Mouse (Mus musculus): Measurements from ENCODE around the gene Dennd6a. TPM values are rescaled to one million over a fixed set of nuclear protein-coding genes. Genes with fewer than 3 reads are reported as not detected.

Gene Dennd6a
- total RNA-seq, 2 experiments from 2014 or later = 24.8 to 25.6 TPM

Small RNAs within 50 kb of the gene (microRNA-seq; reads per million reads assigned to microRNA genes)
- 0 to 0.74 reads per million in 2 experiments for gene Mir7672

Other genes starting within 250 kb of the Dennd6a start
- 100 to 1,000 TPM in 1 of 2 experiments, 10 to 100 TPM in 1; 99.2 to 103 TPM for gene Slmap, start 38.9 kb upstream of the Dennd6a start, total RNA-seq (2021)
- 100 to 1,000 TPM; 116 to 119 TPM for gene Arf4, start 64.2 kb downstream of the Dennd6a start, total RNA-seq (2021)
- gene Pde12, start 96.0 kb downstream of the Dennd6a start, total RNA-seq (2021) = 1 to 10 TPM; 7.9 to 8.3 TPM
- under 1 TPM; 0.20 to 0.92 TPM for gene Dnah12, start 119.4 kb downstream of the Dennd6a start, total RNA-seq (2021)